Comparison of ENCODE assay signal across 9 mouse cellular contexts in genomic region chr3:31790342-31790970, GRCm38 (mm10).
DNase-seq lines count a peak whose midpoint lies in the region; ATAC-seq lines count a peak whose summit lies in the region.
"Had no signal": no experiment of that assay in that cellular context is flagged by ENCODE, and none has a peak within 500 bp of the region (broad histone marks: within the 10 kb centered on the region; RNA-seq: fewer than 3 reads in every experiment).

No protein-coding gene starts in this region.

- H3K9ac ChIP-seq in hindbrain, embryonic 12.5 days: no peak overlapping the region
- no peak overlapping the region for H3K9ac ChIP-seq in neural tube, embryonic 11.5 days (ENCODE audit: low read length)
- H3K9ac ChIP-seq: heart, embryonic 13.5 days had no signal

- intact Hi-C loops in left cerebral cortex, postnatal 10 days (cut with DNase I): loop anchor here (1.0 to 5.0 kb wide), 2 partner anchors 527 to 717 kb away; no protein-coding TSS in a partner anchor

- peak; percentile 13 for DNase-seq in cerebellum, adult 11 months
- DNase-seq in ES-CJ7 (ENCODE audit: low read depth, low spot score): peak; percentile 27
- peak; percentile 27 to 53 for DNase-seq in cerebellum, postnatal 25 days
- peak; percentile 43 to 46 for DNase-seq in left cerebral cortex, postnatal 10 days (ENCODE audit: extremely low spot score in 1 of 2, low spot score in 2 of 2)
- no peak for DNase-seq in neural tube, embryonic 11.5 days (ENCODE audit: low spot score)
- DNase-seq in spleen, postnatal 10 days (ENCODE audit: low spot score in 2 of 2): no peak

- 27% methylated on average over 4 of the region's 4 CpGs for WGBS in hindbrain, embryonic 12.5 days
- WGBS in neural tube, embryonic 11.5 days: 32% methylated on average over 4 of the region's 4 CpGs

- H3K9me3 ChIP-seq in hindbrain, embryonic 12.5 days (replicated peaks): no peaks in the 10 kb centered on the region
- no peaks in the 10 kb centered on the region for H3K9me3 ChIP-seq in neural tube, embryonic 11.5 days (ENCODE audit: control insufficient read depth, low read length)
- H3K9me3 ChIP-seq: heart, embryonic 13.5 days had no signal

- peaks cover 3% of the 10 kb centered on the region; the same call in 1 of the 2 replicates for H3K4me1 ChIP-seq in hindbrain, embryonic 12.5 days
- no peaks in the 10 kb centered on the region for H3K4me1 ChIP-seq in neural tube, embryonic 11.5 days (ENCODE audit: control insufficient read depth, insufficient read depth, low read length)
- H3K4me1 ChIP-seq: heart, embryonic 13.5 days had no signal

- H3K4me3 ChIP-seq in hindbrain, embryonic 12.5 days: no peak overlapping the region
- H3K4me3 ChIP-seq in neural tube, embryonic 11.5 days (ENCODE audit: low read depth, low read length): no peak overlapping the region
- H3K4me3 ChIP-seq: heart, embryonic 13.5 days had no signal

- H3K27me3 ChIP-seq in hindbrain, embryonic 12.5 days: no peaks in the 10 kb centered on the region
- no peaks in the 10 kb centered on the region for H3K27me3 ChIP-seq in neural tube, embryonic 11.5 days (ENCODE audit: control insufficient read depth, insufficient read depth, low read length)

- no peak overlapping the region for H3K4me2 ChIP-seq in hindbrain, embryonic 12.5 days (replicated peaks)
- no peak overlapping the region for H3K4me2 ChIP-seq in neural tube, embryonic 11.5 days (ENCODE audit: low read depth)
- H3K4me2 ChIP-seq: heart, embryonic 13.5 days had no signal

- no peak overlapping the region for H3K27ac ChIP-seq in hindbrain, embryonic 12.5 days
- no peak overlapping the region for H3K27ac ChIP-seq in neural tube, embryonic 11.5 days (ENCODE audit: low read depth, low read length)
- H3K27ac ChIP-seq: heart, embryonic 13.5 days had no signal

- H3K36me3 ChIP-seq in hindbrain, embryonic 12.5 days: no peaks in the 10 kb centered on the region
- no peaks in the 10 kb centered on the region for H3K36me3 ChIP-seq in neural tube, embryonic 11.5 days (ENCODE audit: control insufficient read depth, insufficient read depth, low read length)
- H3K36me3 ChIP-seq: heart, embryonic 13.5 days had no signal

- no peak for ATAC-seq in cerebellum, adult (ENCODE audit: insufficient number of reproducible peaks, low FRiP score, low TSS enrichment)
- peak; percentile 58; the same call in 1 of the 2 replicates for ATAC-seq in hindbrain, embryonic 12.5 days (ENCODE audit: low FRiP score)
- peak; percentile 50; the same call in 1 of the 2 replicates for ATAC-seq in neural tube, embryonic 11.5 days (ENCODE audit: insufficient read depth, low FRiP score, low TSS enrichment)

Comparison
In these comparisons a context has a peak if more than half of its experiments do, and no peak if none do; other contexts are left out.
1. DNase-seq: peak in cerebellum, adult 11 months (single experiment), ES-CJ7 (single experiment), cerebellum, postnatal 25 days (2 of 2) and left cerebral cortex, postnatal 10 days (2 of 2); none in neural tube, embryonic 11.5 days (single experiment) and spleen, postnatal 10 days (0 of 2).